Mouse (Mus musculus) ovary, adult 18-20 months (tissue): Measurements from ENCODE around the gene Stk11.
A peak's percentile ranks its signal among the peaks of the same experiment; 100 is the strongest.

Experiments used
- DNase-seq: peaks from one replicate; pipeline ENCODE4 v3.0.0; 2022; ENCODE audit warnings: low spot score, mixed read lengths

Stk11 gene

GRCm38 (mm10) chr10:80170601-80171021 lies 55.0 kb downstream of the Stk11 start:
- DNase-seq: no peak

- no peak for DNase-seq
These were observed 55.6 kb downstream of the Stk11 start for GRCm38 (mm10) chr10:80171252-80171651.

DNA sequence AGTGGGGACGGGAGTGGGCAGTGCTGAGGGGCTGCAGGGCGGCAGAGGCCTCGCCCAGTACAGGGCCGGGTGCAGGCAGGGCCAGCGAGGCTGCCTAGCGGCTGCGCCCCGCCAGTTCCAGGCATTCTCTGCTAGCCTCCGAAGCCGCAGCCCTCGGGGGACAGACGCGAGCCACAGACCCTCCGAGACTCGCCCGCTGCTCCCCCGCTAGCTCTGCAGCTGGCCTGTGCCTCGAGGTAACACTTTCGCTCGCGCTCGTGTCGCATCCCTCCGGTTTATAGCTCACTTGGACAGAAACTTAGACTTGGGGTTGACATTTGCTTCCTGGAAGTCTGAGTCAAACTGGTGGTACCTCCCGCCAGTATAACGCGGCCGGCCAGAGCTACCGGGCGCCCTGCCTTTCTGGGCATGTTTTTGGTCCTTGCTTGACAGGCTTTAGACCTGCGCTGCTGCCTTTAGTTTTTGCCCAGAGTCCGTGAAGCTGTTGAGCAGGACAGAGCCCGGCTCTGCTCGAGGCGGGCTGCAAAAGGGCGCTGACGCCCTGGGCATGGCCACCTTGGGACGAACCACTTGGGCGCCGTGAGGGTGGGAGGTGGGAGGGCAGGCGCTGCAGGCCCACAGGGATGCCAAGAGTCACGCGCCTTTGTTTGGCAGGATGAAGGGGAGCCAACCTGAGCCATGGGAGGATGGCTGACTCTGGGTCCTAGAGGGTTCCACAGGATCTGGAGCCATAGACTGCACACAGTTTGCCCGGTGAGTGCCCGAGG lies 56.3 kb downstream of the Stk11 start:
- no peak for DNase-seq

DNA sequence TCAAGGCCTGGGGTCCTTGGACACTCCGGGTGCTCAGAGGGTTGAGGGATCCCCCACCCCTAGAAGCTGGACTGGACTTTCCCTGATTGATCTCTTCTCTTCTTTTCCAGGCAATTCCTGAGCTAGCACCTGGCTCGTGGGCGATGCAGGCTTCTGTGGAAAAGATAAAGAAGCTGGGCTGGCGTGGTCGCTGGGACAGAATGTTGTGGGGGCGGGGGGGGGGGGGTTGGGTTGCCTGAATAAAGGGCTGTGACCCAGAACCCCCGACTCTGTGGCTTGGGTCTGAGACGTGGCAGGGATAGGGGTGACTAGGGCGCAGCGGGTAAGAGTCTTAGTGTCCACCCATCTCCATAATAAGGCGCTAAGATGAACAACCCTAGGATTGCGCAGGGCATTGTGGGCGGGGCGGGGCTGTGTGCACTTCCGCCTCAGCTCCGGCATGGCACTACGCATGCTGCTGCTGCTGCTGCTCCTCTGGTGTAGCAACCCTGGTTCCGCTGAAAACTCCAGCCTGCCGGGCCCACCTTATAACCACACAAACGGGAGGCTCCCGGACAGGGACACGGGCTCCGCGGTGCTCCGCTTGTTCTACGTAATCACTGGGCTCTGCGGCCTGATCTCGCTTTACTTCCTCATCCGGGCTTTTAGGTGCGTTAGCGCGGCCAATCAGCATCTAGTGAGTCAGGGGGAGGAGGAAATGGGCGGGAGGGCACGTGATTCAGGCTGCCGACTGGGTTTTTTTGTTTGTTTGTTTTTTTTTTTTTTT lies 57.1 kb downstream of the Stk11 start, which contains the start of gene 1600002K03Rik:
1600002K03Rik (plus strand) TSS at position 418 of the 766 bp plus-strand sequence.
- DNase-seq: peak; percentile 84

DNA sequence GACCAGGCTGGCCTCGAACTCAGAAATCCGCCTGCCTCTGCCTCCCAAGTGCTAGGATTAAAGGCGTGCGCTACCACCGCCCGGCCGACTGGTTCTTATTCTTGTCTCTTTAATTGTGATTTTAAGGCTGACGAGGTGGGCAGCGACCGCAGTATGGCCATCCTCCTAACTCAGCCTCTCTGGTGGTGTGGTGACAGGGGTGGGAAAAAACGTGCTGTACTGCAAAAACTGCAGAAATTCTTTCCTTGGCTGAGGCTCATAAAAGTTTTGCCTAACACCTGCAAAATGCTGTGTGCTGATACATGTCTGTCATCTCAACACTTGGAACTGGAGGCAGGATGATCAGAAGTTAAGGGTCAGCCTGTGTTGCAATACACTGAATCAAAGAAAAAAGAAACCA lies 57.8 kb downstream of the Stk11 start:
- no peak for DNase-seq

- DNase-seq: no peak
These were observed 58.5 kb downstream of the Stk11 start for GRCm38 (mm10) chr10:80173955-80174640.

DNA sequence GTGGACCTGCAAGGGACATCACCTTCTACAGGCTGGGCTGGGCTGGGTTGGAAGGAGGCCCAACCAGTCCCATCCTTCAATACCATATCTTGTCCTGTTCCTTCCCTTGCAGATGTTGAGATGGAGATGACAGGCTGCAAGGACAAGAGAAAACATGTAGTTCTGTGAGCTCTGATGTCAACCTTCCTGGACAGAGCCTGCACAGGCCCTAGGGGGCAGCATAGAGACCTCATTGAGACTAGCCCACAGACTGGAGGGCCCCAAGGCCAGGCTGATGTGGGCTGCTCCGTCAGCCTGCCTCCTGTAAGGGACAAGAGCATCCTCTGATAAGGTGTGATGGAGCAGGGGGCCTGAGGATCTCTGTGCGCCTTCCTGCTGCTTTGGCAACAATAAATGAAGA lies 59.1 kb downstream of the Stk11 start:
- DNase-seq: no peak

GRCm38 (mm10) chr10:80175536-80176269 lies 60.1 kb downstream of the Stk11 start:
- DNase-seq: no peak

GRCm38 (mm10) chr10:80176270-80176834 lies 60.7 kb downstream of the Stk11 start:
- no peak for DNase-seq

DNA sequence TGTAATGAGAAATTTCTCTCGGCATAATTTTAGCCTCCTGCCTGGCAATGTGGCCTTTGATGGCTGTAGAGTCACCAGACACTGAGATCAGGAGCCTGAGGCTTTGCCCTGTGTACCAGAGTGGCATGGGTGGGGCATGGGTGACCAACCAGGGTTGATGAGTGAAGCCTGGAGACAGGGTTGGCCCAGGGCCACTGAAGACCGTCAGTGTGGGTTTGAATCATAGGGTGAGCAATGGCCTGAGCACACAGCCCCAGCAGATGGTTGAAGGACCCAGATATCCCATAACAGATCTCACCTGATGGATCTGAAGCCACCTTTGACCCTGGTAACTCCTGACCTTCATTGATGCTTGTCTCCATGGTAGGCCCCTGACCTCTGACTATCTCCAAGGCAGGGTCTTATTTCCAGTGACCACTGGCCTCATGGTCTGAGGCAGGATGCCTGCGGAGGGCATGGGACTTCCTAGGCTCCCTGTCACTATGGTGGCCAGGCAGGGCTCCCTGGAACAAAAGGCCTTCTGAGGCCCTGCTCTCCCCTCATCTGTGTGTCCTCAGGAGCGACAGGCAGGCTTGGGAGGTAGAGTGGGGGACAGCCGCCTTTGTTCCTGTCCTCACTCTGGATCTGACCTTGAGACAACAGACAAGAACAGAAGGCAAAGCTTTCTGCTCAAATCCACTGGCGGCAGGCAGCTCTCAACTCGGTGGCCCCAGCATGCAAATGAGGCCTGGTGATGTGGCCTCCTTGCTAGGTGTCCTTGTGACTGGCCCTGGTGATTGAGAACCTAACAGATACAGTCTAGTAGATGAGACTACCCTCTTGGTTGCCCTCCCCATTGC lies 62.1 kb downstream of the Stk11 start:
- DNase-seq: no peak

DNA sequence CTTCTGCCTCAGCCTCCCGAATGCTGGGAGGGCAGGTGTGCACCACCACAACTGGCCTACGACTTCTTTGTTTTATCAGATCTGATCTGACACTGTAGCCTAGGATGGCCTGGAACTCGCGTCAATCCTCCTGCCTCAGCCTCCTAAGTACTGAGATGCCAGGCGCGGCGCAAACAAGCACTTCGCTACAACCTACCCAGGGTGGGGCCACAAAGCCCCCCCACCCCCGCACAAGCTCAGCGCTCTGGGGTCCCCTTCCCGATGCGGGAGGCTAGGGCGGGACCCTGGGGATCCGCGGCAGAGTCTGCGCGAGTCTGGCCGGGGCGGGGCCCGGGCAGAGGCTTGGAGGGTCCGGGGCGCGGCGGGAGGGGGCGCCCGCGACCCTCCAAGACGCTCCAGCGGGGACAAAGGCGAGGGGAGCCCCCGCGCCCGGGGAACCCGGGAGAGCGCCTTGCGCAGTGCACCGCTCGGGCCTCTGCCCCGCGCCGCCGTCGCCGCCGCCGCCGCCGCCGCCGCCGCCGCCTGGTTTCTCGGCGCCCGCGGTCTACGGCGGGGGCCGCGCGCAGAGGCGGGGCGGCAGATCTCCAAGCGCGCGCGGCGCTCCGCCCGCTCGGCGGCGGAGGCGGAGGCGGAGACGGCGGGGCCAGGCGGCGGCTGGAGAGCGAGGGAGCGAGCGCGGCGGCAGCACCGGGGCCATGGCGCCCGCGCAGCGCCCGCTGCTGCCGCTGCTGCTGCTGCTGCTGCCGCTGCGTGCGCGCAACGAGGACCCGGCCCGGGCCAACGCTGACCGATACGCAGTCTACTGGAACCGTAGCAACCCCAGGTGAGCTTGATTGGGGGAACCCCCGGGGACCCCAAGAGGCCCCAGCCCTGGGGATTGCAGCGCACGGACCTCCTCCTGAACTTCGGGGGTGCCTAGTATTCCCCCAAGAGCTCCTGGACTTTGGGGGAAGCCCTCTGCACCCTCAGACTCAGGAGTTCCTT lies 63.8 kb downstream of the Stk11 start, which contains the start of gene Efna2:
Efna2 (plus strand) TSS at position 415 of the 984 bp plus-strand sequence.
- no peak for DNase-seq
